Mouse (Mus musculus) CH12.LX (cell line): Measurements from ENCODE around the gene Fam92b.

Source experiments
- CTCF ChIP-seq, 2 experiments: IDR thresholded peaks in 1 of 2; conservative IDR thresholded peaks in 1 of 2; 2 replicates each; pipeline ENCODE4 v1.5.1; 2011 to 2012; ENCODE audit warnings: low read depth in 2 of 2, low read length in 2 of 2, improper control_type of control experiment in 1 of 2, inconsistent platforms in 1 of 2, mild to moderate bottlenecking in 1 of 2, moderate library complexity in 1 of 2
- E2F4 ChIP-seq: IDR thresholded peaks from 2 replicates; pipeline ENCODE4 v1.6.1; 2011; ENCODE audit warnings: low read depth, low read length, improper control_type of control experiment; ENCODE audit not compliant: insufficient replicate concordance
- JUND ChIP-seq: conservative IDR thresholded peaks from 2 replicates; pipeline ENCODE4 v1.6.1; 2011; ENCODE audit warnings: low read depth, low read length, improper control_type of control experiment
- NELFE ChIP-seq: IDR thresholded peaks from 2 replicates; pipeline ENCODE4 v1.6.1; 2011; ENCODE audit warnings: low read depth, low read length, improper control_type of control experiment
- POLR2A ChIP-seq: IDR thresholded peaks from 2 replicates; pipeline ENCODE4 v1.6.1; 2011; ENCODE audit warnings: low read depth, mild to moderate bottlenecking, improper control_type of control experiment, low read length
- RCOR1 ChIP-seq: conservative IDR thresholded peaks from 2 replicates; pipeline ENCODE4 v1.6.1; 2012; ENCODE audit warnings: low read depth, mild to moderate bottlenecking, inconsistent platforms, low read length, improper control_type of control experiment
- ZKSCAN1 ChIP-seq: IDR thresholded peaks from 2 replicates; pipeline ENCODE4 v1.6.1; 2012; ENCODE audit warnings: low read depth, inconsistent platforms, low read length, improper control_type of control experiment, borderline replicate concordance
- ZMIZ1 ChIP-seq: IDR thresholded peaks from 2 replicates; pipeline ENCODE4 v1.6.1; 2012; ENCODE audit warnings: low read depth, mild to moderate bottlenecking, inconsistent platforms, low read length, improper control_type of control experiment

DNA sequence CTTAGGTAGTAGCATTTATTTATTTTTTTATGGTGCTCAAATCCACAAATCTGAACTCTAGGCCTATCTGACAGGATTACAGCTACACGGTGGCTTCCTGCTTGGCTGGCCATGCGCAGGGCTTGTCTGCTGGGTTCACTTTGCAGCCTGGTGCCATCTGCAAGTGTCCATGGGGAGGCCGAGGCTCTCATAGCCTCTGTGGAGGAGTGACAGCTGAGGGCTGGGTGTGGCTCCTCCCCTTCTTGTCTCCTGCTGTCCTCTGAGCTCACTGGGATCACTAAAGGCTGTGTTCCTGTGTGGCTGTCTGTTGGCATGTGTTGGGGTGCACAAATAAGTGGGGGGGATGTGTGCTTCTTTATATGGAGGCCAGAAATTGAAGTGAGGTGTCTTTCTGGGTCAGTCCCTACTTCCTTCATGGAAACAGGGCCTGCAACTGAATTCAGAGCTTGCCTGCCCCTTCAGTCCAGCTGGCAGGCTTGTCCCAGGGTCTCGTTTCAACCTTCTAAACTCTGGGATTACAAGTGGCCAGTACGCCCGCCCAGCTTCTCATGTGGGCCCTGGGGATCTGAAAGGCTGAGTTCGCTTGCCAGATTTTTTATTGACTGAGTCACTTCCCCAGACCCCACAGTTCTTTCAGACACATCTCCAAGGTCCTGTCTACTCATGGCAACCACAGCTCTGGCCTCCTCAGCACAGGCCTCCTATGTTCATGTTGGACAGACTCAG lies 38.3 kb upstream of the Fam92b start:
- TF ChIP-seq RCOR1, result no peak
- no peak for TF ChIP-seq E2F4
- TF ChIP-seq JUND, result no peak
- no peak for TF ChIP-seq ZMIZ1
- no peak for TF ChIP-seq CTCF (conservative IDR thresholded peaks at IDR 0.05 in 1 of 2, IDR thresholded peaks at IDR 0.05 in 1 of 2; ENCODE audit: low read depth in 2 of 2, low read length in 2 of 2)
- TF ChIP-seq NELFE, result no peak
- TF ChIP-seq POLR2A, result no peak
- no peak for TF ChIP-seq ZKSCAN1
